Mouse (Mus musculus) CH12F3 (cell line): ENCODE data around the gene 4931440F15Rik.

Experiments
- in situ Hi-C: fragments of 300-500 bp; cut with MboI; formaldehyde crosslinking; loops from 2 replicates; pipeline ENCODE4 v1.14.3; 2020; ENCODE audit warnings: low sequenced_read_pairs

Gene 4931440F15Rik

DNA sequence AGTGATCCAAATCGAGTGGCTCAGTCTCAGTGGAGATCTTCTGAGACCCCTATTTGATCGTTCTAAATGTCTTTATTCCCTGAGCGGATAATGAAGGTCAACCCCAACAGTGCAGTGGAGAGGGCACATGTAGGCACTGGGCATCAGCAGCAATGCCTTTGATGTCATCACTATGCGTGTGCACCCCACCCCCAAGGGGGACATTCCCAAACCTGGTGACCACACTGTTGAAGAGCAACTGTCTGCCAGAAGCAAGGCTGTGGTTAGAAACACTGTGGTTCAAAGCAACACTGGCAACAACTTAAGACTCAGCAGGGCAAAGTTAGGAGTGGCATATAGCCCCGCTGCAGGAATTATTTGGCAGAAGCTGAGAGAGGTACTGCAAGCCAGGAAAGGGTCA lies 18.1 kb downstream of the 4931440F15Rik start:
- in situ Hi-C loops = no loop called here

DNA sequence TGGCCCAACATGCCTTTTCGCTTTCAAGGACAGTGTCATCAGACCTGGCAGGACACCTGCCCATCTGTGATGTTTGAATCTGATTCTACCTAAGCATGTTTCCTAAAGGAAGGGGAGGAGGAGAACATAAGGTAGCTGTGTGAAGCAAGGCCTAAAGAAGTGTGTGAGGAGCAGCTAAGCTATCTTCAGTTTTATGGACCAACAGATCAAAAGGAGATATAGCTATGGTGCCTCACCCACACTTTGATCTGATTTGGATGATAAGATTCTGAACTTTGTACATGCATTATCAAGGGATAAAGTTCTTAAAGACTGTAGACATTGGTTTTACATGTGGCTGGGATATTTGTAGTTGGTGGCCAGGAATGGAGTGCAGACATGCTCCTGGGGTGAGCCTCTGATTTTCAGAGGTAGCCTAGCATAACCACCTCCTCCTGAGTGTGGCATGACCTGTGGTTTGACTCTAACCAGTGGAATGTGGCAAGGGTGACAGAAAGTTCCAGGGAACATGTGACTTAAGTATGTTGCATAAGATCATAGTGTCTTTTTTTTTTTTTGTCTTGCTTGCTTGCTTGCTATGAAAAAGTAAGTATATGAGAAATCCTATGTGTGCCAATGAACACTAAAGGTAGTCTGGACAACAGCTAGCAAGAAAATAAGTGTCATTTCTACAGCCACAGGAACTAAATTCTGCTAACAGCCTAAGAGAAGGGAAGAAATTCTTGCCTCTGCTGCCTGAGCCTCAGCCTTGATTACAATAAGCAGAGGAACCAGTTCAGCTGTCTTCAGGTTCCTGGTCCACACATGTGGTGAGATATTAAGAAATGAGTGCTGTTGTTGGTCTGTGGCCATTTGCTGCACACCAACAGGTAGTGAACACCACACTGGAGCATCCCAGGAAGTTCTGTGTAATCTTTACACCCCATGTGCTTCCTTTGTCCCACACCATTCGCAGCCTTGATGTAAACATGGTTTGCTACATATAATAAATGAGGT lies 23.7 kb downstream of the 4931440F15Rik start:
- in situ Hi-C loops = no loop called here

DNA sequence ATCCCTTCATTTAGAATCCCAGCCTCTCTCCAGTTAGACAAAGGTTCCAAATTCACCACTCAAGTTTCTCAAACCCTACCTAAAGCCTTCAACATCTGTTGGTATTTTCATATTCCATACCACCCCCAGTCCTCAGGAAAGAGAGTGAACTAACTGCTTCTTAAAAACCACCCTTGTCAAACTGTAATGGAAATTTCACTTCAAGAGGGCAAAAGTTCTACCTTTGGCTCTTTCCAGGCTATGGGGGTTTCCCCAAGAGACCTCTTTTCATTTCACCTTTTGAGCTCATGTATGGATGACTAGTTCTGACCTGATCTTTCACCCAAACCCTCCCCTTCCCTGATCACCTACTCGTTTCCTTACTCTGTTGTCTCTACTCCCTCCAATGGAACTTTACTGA lies 25.6 kb downstream of the 4931440F15Rik start:
- in situ Hi-C loops = no loop called here

DNA sequence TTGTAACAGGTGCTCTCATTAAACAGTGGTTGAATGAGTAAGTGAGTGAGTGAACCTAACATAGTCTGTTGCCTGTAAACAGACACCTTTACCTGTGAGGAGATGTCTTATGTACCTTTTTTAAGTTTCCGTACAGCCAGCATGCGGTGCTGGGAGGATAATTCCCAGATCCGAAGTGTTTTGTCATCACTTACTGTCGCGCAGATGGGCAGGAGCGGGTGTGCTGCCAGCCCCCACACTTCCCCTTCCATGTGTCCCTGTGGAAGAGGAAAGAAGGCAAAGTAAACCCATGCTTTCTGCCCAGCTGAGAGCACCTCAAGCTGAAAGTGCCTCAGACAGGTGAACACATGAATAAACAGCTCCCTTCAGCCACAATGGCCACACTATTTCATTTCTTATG lies 30.4 kb downstream of the 4931440F15Rik start:
- in situ Hi-C loops = no loop called here

DNA sequence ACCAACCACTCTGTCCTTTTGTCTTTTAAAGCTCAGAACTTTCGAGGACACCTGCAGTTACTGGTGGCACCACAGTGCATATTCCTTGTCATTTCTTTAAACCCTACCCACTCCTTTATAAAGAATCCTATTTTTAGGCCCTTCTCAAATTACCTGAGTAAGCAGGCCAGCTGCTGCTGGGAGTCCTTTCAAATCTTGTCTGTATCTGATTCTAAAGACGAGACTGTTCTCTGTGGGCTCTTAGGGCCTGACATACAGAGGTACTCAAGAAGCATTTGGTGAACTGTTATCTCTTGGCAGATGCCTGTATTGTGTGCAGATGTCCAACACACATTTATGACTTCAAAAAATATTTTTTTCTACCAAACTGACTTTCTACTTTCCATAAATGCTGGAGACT lies 31.0 kb downstream of the 4931440F15Rik start:
- in situ Hi-C loops = no loop called here

DNA sequence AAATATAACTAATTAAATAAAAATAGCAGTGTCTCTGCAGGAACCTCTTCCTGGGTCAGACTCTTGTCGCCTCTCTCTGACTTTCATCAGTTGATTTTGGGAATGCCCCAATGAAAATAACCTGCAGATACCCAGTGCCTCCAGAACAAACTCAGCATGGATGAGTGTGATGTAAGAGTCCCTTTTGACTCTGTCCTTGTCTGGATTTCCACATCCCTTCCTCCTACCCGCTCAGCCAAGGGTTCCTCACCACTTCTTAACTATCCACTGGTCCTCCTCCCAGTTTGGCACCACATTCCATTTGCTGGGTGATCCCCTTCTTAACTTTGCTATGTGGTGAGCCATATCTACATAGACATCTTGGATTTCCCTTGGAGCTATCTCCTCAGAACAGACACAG lies 34.7 kb downstream of the 4931440F15Rik start:
- in situ Hi-C loops = no loop called here

DNA sequence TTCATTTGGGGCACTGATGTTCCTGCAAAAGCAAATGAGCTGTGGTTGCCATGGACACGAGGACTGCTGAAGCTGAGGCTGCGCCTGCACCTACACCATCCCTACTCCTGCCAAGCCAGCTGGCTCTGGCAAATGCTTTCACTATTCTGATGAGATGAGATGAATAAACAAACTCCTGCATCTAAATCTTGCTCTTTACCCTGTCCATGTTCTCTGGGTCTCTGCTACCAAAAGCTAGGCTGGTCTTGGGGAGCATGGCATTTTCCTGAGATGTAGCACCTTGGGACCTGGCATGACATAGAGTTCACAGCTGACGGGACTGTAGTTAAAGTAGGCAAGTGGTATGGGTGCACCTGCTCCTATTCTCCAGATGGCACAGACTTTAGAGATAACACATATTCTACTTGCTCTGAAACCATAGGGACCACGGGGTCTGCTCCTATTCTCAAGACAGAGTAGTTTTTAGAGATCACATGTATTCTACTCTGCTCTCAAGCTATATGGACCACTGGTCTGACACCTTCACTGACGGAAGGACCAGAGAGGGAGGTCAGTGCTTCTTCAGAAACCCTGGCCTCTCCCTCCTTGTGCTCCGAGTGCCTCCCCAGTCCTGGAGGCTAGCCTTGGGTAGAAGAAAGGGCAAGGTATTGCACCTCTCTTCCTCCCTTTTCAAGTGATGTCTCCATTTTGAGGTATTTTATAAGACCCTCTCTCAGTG lies 36.4 kb downstream of the 4931440F15Rik start:
- in situ Hi-C loops = no loop called here

DNA sequence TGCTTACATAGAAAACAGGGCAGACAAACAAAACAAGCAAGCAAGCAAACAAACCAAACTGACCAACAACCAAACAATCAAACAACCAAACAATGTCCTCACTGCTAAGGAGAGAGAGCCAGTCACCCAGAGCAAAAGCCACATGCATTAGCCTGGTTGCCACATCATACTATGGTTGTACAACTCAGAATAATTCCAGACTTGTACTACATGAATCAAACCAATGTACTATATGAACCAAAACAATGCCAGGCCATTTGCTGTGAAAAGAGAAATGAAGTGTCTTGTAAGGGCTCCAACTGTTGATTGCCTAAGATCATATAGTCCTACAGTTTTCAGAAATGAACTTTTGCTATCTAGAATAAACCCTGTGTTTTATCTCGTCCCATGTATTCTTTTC lies 37.0 kb downstream of the 4931440F15Rik start:
- in situ Hi-C loops = no loop called here

DNA sequence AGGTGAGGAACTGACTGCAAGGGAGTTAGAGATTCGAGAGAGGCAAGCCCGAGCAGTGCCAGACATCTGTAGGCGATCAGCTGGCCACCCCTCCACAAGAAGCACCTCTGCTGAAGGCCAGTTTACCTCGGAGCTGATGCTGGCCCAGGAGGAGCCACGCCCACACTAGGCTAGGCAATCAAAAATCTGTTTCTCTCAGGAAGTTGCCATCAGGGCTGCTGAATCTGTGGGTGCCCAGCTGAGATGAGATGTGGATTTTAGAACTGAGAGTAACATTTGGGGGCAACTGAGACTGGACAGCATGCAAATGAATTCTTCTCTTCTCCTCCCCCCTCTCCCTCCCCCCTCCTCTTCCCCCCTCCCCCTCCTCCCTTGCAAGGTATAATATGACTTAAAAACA lies 38.0 kb downstream of the 4931440F15Rik start:
- in situ Hi-C loops = no loop called here

DNA sequence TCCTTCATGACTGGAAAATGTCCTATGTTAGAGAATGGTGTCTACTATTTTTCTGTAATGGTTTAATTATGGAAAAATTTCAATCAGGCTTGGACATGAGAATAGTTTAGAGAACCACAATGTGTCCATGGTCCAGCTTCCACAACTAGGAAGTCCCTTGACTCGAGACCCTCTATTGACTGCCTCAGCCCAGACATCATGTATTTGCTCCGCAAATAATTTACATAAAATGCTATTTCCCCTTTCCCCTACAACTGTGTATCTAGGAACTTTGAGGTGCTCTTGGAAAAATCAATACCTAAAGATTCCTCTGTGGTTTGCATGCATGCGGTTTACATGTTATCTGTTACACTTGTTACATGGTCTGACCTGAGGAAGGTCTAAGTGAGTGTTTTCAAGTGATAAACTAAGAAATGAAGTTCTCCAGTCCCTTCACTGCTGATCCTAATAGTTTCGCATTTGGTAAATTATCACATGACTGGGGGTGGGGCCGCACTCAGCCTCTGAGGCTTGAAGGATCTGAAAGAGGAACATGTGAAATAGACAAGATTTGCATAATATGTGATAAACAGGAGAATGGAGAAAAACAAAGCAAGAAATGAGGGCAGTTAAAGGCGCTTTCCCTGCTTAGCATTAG lies 38.8 kb downstream of the 4931440F15Rik start:
- in situ Hi-C loops = no loop called here

DNA sequence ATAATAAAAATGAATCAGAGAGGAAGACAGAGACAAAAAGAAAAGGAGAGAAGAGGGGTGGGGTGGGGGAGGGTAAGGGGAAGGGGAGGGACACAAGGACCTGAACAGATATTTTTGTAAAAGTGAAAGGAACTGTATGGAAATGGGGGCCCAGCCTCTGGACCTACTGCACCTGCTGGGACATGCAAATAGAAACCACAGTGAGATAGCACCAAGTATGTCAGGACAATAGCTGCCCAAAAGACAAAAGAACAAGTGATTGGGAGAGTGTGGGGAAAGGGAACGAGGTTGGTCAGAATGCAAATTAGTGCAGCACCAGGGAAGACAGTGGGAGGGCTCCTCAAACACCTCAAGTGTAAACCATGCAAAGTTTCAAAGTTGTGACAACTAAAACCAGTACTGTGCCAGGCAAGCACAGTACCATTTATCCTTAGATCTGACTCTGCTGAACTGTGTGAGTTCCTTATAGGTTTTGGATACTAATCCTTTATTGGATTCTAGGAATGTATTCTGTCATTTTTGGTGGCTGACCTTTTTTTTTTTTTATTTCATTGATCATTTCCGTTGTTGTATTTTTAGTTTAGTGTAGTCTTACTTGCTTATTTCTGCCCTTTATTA lies 46.0 kb downstream of the 4931440F15Rik start:
- in situ Hi-C loops = no loop called here

DNA sequence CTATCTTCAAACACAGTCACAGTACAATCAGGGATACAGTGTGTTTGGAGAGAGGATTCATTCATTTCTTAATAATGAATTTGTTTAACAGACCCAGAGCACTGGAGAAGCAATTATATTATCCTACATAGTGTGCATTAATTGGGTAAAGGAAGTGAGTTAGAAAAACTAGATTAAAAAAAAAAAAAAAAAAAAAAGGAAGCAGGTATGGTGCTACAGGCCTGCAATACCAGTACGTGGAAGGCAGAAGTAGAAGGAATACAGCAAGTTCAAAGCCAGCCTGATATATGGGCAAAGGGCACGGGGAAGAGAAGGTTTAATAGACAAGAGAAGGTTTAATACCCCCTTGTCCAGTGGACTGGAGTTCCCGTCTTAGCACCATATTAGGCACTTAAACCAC lies 46.5 kb downstream of the 4931440F15Rik start:
- in situ Hi-C loops = no loop called here

DNA sequence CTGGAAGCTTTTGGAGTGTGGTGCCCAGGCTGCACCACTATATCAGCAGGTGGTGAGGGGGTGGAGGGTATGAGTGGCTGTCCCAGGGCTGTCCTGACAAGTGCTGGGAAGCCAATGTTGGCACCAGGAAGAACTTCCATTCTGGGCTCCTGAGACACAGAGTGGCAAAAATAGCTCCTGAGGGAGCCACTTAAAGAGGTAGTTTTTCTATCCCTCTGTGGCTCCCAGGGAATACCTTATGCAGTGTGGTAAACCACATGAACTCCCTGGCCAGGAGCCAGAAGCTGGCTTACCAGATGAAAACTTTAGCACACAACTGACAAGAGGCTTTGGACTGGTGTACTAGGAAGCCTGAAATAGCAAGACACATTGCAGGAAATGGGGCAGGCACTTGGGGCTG lies 47.5 kb downstream of the 4931440F15Rik start:
- in situ Hi-C loops = no loop called here

DNA sequence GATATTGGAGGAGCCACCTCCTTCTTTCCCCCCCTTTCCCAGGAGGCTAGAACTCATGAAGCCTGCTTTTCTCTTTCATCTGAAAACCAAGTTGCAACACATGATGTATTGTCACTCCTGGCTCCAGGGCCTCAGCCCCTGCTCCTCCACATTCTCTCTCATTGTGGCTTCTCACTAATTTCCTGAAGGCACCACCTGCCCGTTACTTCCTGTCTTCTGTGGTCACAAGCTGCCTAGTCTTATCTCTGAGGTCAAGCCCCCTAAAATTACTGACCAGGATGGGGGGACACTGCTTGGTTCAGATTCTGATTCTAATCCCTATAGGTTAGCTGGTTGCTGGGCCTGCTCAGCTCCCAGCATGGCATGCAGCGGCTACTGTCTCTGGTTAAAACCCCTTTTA lies 50.7 kb downstream of the 4931440F15Rik start:
- in situ Hi-C loops = no loop called here

DNA sequence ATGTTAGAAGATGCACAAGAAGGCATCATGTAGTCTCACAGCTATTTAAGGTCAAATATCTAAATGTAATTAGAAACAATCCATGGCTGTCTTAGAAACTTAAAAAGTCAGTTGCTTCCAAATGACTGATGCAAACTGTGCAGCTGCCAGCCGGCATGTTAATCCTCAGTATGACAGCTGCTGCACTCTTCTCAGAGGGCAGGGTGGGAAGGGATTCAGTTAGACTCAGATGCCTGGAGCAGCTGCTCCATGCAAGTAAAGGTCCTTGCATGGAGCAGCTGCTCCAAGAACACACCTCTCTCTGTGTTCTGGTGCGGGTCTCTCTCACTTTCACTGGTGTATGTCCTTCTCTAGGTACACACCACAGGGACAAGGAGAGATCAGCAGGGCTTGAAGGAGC lies 51.2 kb downstream of the 4931440F15Rik start:
- in situ Hi-C loops = no loop called here
